Mouse (Mus musculus) kidney, adult 2 months (tissue): ENCODE data around the gene Gm21985.

Source experiments
- CTCF ChIP-seq: fragments of 200-500 bp; conservative IDR thresholded peaks from 2 replicates; pipeline ENCODE4 v1.5.1; 2011; ENCODE audit warnings: low read depth, mild to moderate bottlenecking, control low read depth, low read length, moderate library complexity, mixed read lengths; ENCODE audit not compliant: insufficient read depth, insufficient read length
- POLR2A ChIP-seq: fragments of 200-500 bp; IDR thresholded peaks from one replicate; pipeline ENCODE4 v1.6.1; 2011; ENCODE audit warnings: low read depth, low read length, control low read depth

DNA sequence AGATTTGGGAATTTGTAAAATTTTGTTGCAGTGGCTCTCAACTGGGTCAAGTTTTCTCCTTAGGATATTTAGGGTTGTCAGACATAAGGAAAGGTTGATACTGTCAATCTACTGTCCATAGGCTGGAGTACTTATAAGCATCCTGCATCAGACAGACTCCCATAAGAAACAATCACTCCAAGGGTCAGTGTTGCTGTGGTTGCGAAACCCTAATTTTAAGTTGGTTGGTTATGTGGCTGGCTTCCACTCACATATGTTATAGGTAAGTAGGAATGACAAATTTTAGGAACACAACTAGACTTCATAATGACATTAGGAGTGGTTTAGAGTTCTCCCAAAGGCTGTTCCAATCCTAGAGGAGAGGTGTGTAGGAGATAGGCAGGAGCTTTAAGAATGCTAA, 115.1 kb downstream of the Gm21985 start:
- TF ChIP-seq CTCF (no peak), POLR2A (no peak)
